Mouse (Mus musculus) myocyte (in vitro differentiated cells): ENCODE measurements at regions not wholly inside any gene's neighbourhood (a gene's known extent, or its start where the extent isn't known, plus 50 kb on each side); places are given as distances from the start of the nearest gene placed in this dataset.

Experiments used
- H3K27me3 ChIP-seq: one replicate; pipeline ENCODE4 v1.6.1; 2011; ENCODE audit not compliant: control insufficient read depth, insufficient read depth, insufficient read length
- H3K36me3 ChIP-seq: one replicate; pipeline ENCODE4 v1.6.1; 2011; ENCODE audit not compliant: control insufficient read depth, insufficient read depth
- H3K4me2 ChIP-seq: one replicate; pipeline ENCODE4 v1.6.1; 2011; ENCODE audit warnings: low read depth, control low read depth
- H3K4me3 ChIP-seq: one replicate; pipeline ENCODE4 v1.5.1; 2011; ENCODE audit warnings: mild to moderate bottlenecking, control low read depth, moderate library complexity
- H3K79me2 ChIP-seq: one replicate; pipeline ENCODE4 v1.6.1; 2011; ENCODE audit not compliant: control insufficient read depth, insufficient read depth
- H3ac ChIP-seq: one replicate; pipeline ENCODE4 v1.6.1; 2011; ENCODE audit not compliant: control insufficient read depth, insufficient read length
- CEBPB ChIP-seq: IDR thresholded peaks from 2 replicates; pipeline ENCODE4 v1.6.1; 2011; ENCODE audit warnings: mild to moderate bottlenecking, moderate library complexity; ENCODE audit not compliant: poor library complexity, insufficient read depth, severe bottlenecking
- E2F4 ChIP-seq: IDR thresholded peaks from one replicate; pipeline ENCODE4 v1.6.1; 2011; ENCODE audit warnings: mild to moderate bottlenecking, control low read depth, moderate library complexity; ENCODE audit not compliant: insufficient read depth
- MAX ChIP-seq: IDR thresholded peaks from one replicate; pipeline ENCODE4 v1.6.1; 2011; ENCODE audit warnings: low read depth, mild to moderate bottlenecking, control low read depth
- MYOD1 ChIP-seq, 3 experiments: IDR thresholded peaks; one replicate each; pipeline ENCODE4 v1.6.1; 2011; ENCODE audit warnings: control low read depth in 2 of 3, low read depth in 2 of 3, mild to moderate bottlenecking in 2 of 3, moderate library complexity in 1 of 3; ENCODE audit not compliant: insufficient read length in 2 of 3, control insufficient read depth in 1 of 3
- MYOG ChIP-seq, 3 experiments: IDR thresholded peaks; one replicate each; pipeline ENCODE4 v1.6.1; 2011; ENCODE audit warnings: control low read depth in 2 of 3, low read depth in 2 of 3, mild to moderate bottlenecking in 2 of 3; ENCODE audit not compliant: insufficient read length in 2 of 3, control insufficient read depth in 1 of 3, insufficient read depth in 1 of 3
- POLR2A ChIP-seq: IDR thresholded peaks from one replicate; pipeline ENCODE4 v1.6.1; 2011; ENCODE audit warnings: low read depth, mild to moderate bottlenecking, control low read depth, moderate library complexity; ENCODE audit not compliant: insufficient read length
- POLR2AphosphoS2 ChIP-seq: IDR thresholded peaks from one replicate; pipeline ENCODE4 v1.6.1; 2011; ENCODE audit warnings: low read depth, control low read depth; ENCODE audit not compliant: insufficient read length
- REST ChIP-seq: IDR thresholded peaks from one replicate; pipeline ENCODE4 v1.6.1; 2011; ENCODE audit warnings: mild to moderate bottlenecking, control low read depth, moderate library complexity; ENCODE audit not compliant: insufficient read depth, insufficient read length
- SRF ChIP-seq: IDR thresholded peaks from one replicate; pipeline ENCODE4 v1.6.1; 2011; ENCODE audit warnings: low read depth; ENCODE audit not compliant: control insufficient read depth, insufficient read length
- TCF12 ChIP-seq: IDR thresholded peaks from one replicate; pipeline ENCODE4 v1.6.1; 2011; ENCODE audit warnings: mild to moderate bottlenecking, control low read depth; ENCODE audit not compliant: poor library complexity, insufficient read depth, severe bottlenecking
- TCF3 ChIP-seq: IDR thresholded peaks from one replicate; pipeline ENCODE4 v1.6.1; 2011; ENCODE audit warnings: low read depth, control low read depth; ENCODE audit not compliant: insufficient read length
- USF1 ChIP-seq: IDR thresholded peaks from one replicate; pipeline ENCODE4 v1.6.1; 2011; ENCODE audit warnings: low read depth, mild to moderate bottlenecking, control low read depth, moderate library complexity

DNA sequence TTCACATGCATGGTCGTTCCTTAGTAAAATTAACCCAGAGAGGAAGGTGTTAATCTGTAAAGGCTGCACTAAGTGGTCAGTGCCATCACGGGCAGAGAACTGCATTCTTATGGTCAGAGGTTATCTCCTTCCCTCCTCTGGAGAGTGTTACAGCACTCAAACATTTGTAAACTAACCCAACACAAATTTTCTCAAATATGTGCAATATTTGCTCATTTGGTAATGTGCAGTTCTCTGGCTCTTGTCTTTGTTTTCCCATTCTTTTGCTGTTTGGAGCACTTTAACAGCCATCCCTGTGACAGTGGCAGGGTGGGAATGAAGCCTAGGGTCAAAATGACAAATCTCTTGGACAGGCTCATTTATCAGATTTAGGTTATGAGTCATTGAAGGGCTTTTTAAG is 248.5 kb upstream of the Pde3a start:
- H3K4me3 ChIP-seq: no peak overlapping the region
- H3K27me3 ChIP-seq: no peaks in the 10 kb centered on the region
- no peak overlapping the region for H3K4me2 ChIP-seq
- TF ChIP-seq REST: no peak
- no peak for TF ChIP-seq SRF
- no peak for TF ChIP-seq USF1
- TF ChIP-seq MAX: no peak
- TF ChIP-seq TCF3: no peak
- TF ChIP-seq MYOG (IDR thresholded peaks at IDR 0.05; ENCODE audit: control insufficient read depth in 1 of 3, insufficient read depth in 1 of 3, insufficient read length in 2 of 3, low read depth in 2 of 3): no peak
- TF ChIP-seq POLR2AphosphoS2: no peak
- TF ChIP-seq CEBPB: no peak
- TF ChIP-seq TCF12: no peak
- TF ChIP-seq E2F4: no peak
- no peak for TF ChIP-seq POLR2A
- TF ChIP-seq MYOD1 (IDR thresholded peaks at IDR 0.05; ENCODE audit: control insufficient read depth in 1 of 3, insufficient read length in 2 of 3, low read depth in 2 of 3): no peak
- no peaks in the 10 kb centered on the region for H3K79me2 ChIP-seq
- H3K36me3 ChIP-seq: no peaks in the 10 kb centered on the region
- no peak overlapping the region for H3ac ChIP-seq

DNA sequence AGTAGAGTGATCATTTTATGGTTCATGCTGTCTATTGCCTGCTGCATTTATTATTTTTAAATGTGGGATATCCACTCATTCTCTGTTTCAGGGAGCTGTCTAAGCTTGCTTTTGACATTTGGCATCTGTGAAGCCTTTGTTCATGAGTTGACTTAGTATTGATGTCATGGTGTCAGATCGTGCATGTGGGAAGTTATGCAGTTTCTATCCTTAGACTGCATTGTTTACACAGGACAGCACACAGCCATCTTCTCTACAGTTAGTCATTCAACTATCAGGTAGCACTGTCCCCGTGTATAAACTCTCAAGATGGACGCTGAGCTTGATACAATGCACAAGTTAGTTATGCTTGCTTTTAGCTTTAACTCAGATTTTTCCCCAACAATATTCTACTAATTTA is 247.8 kb upstream of the Pde3a start:
- Histone ChIP-seq H3K4me2 (no peak overlapping the region), H3K4me3 (no peak overlapping the region), H3K36me3 (no peaks in the 10 kb centered on the region), H3K79me2 (no peaks in the 10 kb centered on the region), H3K27me3 (no peaks in the 10 kb centered on the region), H3ac (no peak overlapping the region)
- no peak for TF ChIP-seq MYOG (IDR thresholded peaks at IDR 0.05; ENCODE audit: control insufficient read depth in 1 of 3, insufficient read depth in 1 of 3, insufficient read length in 2 of 3, low read depth in 2 of 3)
- no peak for TF ChIP-seq REST

DNA sequence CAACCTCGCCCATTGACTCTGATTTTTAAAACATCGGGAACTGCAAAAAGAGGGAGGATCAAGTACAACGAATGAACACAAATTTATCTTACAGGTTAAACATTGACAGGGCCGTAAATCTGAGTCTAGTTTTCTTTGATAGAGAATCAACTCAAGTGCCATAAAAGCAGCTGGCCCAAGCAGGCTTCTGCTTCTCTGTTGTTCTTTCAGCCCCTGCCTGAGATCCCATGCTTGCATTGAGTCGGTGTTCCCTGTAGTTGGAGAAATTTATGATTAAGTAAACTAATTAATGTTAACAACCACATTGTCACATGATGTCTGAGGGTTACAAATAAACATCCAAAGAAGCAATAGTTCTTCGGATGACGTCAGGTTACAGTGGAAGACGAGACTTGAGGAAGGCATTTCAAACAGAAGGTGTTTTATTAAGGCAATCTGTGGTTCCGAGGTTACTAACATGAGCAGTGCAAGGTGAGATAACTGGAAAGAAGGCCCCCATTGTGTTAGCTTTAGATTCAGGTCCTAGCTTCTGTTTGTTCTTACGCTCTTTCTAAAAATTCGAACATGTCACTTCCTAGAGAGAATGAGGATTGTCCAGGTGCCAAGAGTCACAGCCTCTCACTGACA is 233.9 kb upstream of the Pde3a start:
- H3K4me3 ChIP-seq: no peak overlapping the region
- no peak overlapping the region for H3K4me2 ChIP-seq
- no peaks in the 10 kb centered on the region for H3K36me3 ChIP-seq
- TF ChIP-seq TCF3 (no peak), REST (no peak)
- H3K79me2 ChIP-seq: no peaks in the 10 kb centered on the region
- H3ac ChIP-seq: no peak overlapping the region
- H3K27me3 ChIP-seq: no peaks in the 10 kb centered on the region

GRCm38 (mm10) chr6:141023501-141023900 is 225.6 kb upstream of the Pde3a start:
- H3ac ChIP-seq: no peak overlapping the region
- no peak overlapping the region for H3K4me3 ChIP-seq
- no peak for TF ChIP-seq MYOD1 (IDR thresholded peaks at IDR 0.05; ENCODE audit: control insufficient read depth in 1 of 3, insufficient read length in 2 of 3, low read depth in 2 of 3)
- no peak for TF ChIP-seq TCF3
- no peak for TF ChIP-seq TCF12
- TF ChIP-seq CEBPB: no peak
- TF ChIP-seq MAX: no peak
- no peak for TF ChIP-seq SRF
- TF ChIP-seq POLR2AphosphoS2: no peak
- no peak for TF ChIP-seq REST
- no peak for TF ChIP-seq MYOG (IDR thresholded peaks at IDR 0.05; ENCODE audit: control insufficient read depth in 1 of 3, insufficient read depth in 1 of 3, insufficient read length in 2 of 3, low read depth in 2 of 3)
- no peak for TF ChIP-seq E2F4
- no peak for TF ChIP-seq USF1
- TF ChIP-seq POLR2A: no peak
- H3K27me3 ChIP-seq: no peaks in the 10 kb centered on the region
- H3K79me2 ChIP-seq: no peaks in the 10 kb centered on the region
- no peaks in the 10 kb centered on the region for H3K36me3 ChIP-seq
- no peak overlapping the region for H3K4me2 ChIP-seq

GRCm38 (mm10) chr6:141027353-141027752 is 221.7 kb upstream of the Pde3a start:
- TF ChIP-seq POLR2AphosphoS2 (no peak), TCF12 (no peak), USF1 (no peak), MYOG (IDR thresholded peaks at IDR 0.05; ENCODE audit: control insufficient read depth in 1 of 3, insufficient read depth in 1 of 3, insufficient read length in 2 of 3, low read depth in 2 of 3) (no peak), TCF3 (no peak), CEBPB (no peak), MYOD1 (IDR thresholded peaks at IDR 0.05; ENCODE audit: control insufficient read depth in 1 of 3, insufficient read length in 2 of 3, low read depth in 2 of 3) (no peak), E2F4 (no peak), POLR2A (no peak), SRF (no peak)
- Histone ChIP-seq H3K4me2 (no peak overlapping the region), H3K27me3 (no peaks in the 10 kb centered on the region)

More at GRCm38 (mm10) chr6:141027353-141027752, 221.7 kb upstream of the Pde3a start:
- Histone ChIP-seq H3K36me3 (no peaks in the 10 kb centered on the region), H3ac (no peak overlapping the region), H3K79me2 (no peaks in the 10 kb centered on the region), H3K4me3 (no peak overlapping the region)
